Mouse (Mus musculus): ENCODE measurements around the gene Eps8.

- no peak for TF ChIP-seq CTCF (IDR thresholded peaks at IDR 0.05; ENCODE audit: extremely low read depth, insufficient read length, insufficient replicate concordance, low read depth, low read length)
- TF ChIP-seq POLR2A (IDR thresholded peaks at IDR 0.05; ENCODE audit: low read depth, low read length) = no peak
Observed at GRCm38 (mm10) chr6:137437902-137438580, 216.6 kb downstream of the Eps8 start.
